Mouse (Mus musculus): ENCODE data around the gene Tcerg1l.

The Tcerg1l gene

DNA sequence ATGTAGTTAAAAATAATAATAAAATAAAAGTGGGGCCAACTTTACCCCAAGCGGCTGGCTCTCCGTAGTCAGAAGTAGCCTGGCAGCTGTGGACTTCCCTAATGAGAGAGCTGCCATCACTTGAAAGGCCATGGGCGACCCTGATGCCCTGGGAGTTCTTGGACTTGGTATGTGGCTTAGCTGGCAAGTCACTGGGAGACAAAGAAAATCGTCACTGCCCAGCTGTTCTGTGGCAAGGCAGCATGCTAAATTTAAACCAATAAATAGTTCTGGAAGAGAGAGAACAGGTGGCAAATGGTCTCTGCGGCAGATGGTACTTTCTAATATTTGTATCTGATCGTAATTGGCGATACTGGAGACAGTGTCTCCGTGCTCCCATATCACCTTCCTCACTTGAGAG is 40.1 kb downstream of the Tcerg1l start:
- DNase-seq (ENCODE audit: low spot score): no peak

DNA sequence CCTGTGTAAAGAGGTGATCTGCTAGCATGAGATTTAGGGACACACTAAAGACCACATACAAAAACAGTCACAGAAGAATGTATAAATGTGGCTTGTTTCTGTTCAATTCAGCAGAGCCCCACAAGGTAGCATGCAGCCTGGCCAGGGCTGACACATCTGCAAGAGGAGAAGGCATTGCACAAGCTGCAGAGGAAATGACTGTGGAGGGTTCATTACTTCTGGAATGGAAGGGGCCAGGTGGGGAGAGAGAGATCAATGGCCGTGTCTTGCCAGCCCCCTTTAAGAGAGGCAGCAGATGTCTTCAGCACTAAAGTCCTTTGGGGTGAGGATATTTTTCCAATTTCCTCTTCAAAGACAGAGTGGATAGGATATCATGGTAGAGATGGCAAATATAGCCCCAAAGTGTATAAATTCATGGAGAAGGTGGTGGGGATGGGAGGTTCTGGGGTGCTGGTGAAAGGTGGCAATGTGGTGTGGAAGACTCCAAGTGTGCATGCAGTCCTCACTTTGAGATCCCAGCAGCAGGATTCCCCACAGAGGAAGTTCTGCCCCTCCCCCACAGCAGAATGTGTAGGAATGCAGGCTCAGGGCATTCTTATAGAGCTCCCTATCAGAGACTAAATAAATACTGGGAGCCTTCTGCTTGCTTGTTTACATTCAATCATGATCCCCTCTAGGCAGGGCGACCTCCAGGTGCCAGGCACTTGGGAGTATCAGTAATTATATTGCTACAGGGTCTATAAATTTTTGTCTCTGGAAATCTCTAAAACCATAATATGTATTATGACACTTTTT is 40.7 kb downstream of the Tcerg1l start:
- no peak for DNase-seq (ENCODE audit: low spot score)

DNA sequence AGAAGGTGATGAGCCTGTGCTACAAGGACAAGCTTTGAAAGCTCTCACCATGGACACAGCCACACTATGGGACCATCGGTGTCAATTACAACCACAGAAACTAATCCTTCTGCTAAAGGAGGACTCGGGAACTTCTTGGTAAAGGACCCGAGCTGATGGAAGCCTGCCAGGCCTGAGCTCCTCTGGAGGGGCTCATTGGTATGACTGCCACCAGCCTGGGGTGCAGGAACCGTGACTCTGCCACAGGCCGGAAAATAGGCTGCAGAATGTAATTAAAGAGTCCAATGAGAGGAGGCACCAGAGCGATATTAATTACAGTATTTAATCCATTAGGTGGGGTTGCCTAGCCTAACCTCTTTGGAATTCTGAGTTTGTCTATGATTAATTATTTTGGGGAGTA is 52.1 kb downstream of the Tcerg1l start:
- DNase-seq (ENCODE audit: low spot score): no peak

DNA sequence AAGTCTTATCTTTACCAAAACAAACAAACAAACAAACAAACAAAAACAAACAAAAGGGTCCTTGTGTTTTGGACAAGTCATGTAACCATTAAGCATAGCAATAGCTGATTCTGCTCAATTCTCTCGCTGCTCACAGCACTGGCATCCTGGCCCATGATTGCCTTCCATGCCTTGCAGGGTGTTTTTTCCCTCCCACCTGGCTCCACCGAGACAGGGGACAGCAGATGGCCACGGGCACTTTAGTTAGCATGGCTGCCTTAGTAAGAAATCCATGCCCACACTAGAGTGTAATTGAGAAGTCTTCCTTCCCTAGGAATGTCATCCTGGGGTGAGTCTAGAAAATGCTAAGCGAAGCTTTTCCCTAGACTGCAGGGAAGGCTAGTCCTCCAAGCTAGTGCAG is 59.1 kb downstream of the Tcerg1l start:
- DNase-seq (ENCODE audit: low spot score): no peak

DNA sequence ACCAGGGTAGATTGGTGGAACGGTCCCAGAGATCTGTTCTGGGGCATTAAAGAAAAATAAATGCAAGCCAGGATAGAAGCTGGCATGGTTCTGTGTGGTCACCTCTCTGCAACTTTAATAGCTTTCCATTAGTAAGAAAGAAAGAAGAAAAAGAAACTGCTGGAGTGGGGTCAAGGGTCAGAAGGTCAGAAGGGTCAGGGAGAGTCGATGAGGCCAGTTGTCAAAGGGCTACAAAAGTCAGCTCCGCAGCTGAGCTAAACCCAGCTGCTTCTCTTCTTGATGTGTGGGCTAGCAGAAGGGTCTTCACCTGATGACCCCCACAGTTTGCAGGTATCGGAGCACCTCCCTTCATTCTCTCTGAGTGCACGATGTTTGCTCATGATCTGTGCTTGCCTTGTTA is 59.6 kb downstream of the Tcerg1l start:
- DNase-seq (ENCODE audit: low spot score): no peak

DNA sequence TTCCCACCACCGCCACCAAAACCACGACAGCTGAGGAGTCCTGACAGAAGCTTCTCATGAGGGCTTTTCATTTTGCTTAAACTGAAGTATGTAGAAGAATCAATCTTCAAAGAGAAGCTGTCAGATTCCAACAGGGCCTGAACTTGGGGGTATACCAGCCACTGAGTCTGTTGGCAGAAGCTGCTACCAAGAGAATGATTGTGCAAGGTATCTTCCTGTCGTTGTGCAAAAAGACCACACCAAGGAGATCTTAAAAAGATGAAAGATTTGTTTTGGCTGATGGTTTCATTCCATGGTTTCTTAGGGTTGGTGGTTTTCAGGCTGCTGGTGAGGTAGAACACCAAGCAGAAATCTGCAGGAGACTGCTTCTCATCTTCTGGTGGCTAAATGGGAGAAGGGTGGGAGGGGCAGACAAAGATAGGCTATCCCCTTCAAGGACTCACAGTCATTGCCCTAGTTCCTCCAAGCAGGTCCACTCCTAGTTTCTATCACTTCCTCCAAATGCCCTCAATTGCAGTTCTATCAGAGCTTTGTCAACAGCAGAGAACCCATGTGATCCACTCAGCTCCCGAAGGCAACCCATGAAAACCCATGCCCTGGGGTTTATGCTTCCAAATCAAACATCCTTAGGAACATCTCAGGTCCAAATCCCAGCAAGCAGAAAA is 64.9 kb downstream of the Tcerg1l start:
- no peak for DNase-seq (ENCODE audit: low spot score)

DNA sequence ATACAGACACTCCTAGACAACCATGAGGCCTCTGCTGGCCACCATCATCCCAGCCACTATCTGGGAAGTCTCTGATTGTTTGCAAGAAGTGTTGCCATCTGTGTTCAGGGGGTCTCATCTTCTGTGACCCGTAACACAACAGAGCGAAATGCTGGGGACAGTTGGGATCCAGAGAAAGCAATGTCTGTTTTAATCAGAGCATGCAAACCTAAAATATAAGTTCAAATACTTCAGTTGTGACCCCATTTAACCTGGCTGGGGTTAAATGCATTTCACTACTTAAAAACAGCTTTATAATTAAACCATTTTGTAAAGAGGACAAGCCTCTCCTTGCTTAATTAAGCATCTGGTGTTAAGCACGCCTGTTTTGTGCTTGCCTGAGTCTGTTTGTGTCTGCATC is 66.3 kb downstream of the Tcerg1l start:
- no peak for DNase-seq (ENCODE audit: low spot score)

DNA sequence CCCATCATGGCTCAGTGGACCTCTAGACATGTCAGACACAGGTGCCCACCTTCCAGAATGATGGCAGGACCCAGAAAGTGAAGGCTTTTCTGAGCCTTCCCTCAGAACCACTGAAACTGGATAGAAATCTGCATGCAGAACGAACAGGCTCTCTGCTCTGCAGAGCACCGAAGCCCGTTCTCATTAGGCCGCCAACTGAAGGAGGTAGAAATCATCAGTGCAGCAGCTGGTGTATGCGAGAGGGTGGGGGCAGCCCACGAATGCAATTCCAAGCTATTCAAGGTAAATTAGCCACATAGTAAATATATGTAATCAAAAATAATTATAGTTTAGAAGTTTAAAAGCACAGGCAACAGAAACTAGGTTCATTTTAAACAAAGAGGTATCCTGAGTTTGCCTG is 68.9 kb downstream of the Tcerg1l start:
- no peak for DNase-seq (ENCODE audit: low spot score)

DNA sequence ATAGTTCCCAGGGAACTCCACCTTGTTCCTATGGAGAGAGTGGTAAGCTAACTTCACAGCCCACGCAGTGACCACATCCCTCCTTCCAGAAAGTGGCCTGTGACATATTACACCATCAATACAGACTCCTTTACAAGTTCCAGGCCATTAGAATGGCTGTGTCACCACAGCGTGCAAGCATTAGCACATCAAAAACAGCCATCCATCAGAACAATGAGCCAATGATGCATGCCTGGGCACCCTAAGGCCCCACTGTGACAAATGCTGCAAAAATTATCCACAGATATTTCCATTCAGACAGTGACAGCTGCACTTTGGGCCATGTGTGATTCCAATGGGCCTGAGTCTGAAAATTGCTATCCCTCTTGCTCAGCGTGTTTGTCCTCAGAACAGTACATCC is 70.8 kb downstream of the Tcerg1l start:
- no peak for DNase-seq (ENCODE audit: low spot score)

DNA sequence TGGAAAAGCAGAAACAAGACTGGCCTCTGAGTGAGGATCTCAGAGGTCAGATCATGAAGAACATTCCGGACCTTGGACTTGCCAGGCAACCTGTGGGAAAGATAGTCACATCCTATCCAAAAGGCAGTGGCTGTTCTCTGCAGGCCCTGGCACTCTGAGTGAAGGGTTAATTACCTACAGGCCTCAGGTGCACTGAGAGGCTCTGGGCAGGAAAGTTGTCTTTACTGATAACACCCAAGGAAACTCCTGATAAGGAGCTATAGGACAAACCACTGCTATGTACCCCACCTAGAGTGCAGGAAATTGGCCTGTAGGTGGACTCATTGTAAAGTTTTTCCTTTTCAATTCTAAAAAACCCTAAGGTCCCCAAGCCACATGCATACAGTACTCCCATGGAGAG is 83.8 kb downstream of the Tcerg1l start:
- DNase-seq (ENCODE audit: low spot score): no peak

DNA sequence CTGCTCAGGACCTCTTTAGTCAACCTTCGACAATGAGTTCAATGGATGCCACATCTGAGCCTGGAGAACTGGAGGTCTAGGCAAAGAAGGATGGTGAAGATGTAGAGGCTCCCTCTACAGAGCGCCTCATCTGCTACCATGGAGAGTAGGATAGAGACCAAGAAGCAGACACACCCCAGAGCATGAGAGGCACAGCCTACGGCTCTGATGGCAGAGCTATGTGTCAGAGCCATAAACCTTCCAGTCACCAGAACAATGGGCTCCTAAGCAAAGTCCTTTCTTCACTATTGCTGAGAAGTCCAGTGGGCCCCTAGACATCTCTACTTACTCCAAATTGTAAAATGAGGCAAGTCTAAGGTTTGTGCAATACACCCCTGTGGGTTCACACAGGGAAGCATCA is 91.4 kb downstream of the Tcerg1l start:
- no peak for DNase-seq (ENCODE audit: low spot score)

DNA sequence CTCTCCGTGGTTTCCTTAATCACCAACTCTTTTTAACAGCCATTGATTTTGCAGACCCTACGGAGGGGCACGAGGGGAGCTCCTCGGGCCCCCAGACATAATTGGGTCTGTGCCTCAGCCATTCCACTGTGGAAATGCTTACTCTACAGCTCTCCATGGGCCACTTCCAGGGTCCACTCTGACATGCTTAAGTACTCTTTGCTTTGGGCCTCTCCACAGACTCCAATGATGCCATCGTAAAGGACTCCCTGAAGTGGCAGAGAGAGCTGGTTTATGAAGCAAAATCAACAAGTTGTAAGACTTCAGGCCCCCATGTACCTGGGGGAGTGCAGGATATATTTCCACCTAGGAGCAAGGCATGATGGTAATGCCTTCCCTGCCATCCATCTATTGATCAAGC is 112.7 kb downstream of the Tcerg1l start:
- no peak for DNase-seq (ENCODE audit: low spot score)

DNA sequence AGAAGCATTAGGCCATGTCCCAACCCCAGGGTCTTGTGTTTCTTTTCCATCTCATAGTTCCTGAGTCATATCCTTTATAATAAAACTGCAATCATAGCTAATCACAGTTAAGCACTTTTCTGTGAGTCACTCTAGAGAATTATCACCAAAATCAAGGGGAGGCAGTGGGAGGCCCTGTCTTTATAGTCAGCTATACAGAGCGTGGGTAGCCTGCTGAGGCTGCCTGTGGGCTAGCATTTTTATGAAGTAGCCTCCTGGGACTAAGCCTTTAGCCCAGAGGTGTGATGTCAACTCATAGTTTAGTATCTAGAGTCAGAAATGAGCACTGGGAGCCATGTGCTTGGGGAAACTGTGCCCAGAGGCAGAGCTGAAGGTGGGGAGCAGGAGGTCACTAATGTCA is 122.3 kb downstream of the Tcerg1l start:
- no peak for DNase-seq (ENCODE audit: low spot score)

DNA sequence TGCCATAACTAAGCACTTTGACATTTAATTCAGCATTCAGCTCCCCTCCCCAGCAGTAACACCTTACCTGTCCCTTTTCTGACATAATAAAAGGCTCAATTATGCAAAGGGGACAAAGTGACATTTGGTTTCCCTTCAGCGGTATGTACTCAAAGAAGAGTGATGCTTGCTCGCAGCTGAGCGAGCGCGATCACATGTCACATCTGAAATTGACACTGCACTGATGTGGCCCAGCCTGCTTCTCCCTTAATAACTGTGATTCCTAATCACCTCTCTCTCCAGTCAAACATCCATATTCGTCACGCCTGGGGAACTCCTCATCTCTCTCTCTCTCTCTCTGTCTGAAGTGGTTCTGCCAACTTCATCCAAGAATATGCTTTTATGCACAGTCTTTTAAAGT is 126.2 kb downstream of the Tcerg1l start:
- DNase-seq (ENCODE audit: low spot score): no peak

DNA sequence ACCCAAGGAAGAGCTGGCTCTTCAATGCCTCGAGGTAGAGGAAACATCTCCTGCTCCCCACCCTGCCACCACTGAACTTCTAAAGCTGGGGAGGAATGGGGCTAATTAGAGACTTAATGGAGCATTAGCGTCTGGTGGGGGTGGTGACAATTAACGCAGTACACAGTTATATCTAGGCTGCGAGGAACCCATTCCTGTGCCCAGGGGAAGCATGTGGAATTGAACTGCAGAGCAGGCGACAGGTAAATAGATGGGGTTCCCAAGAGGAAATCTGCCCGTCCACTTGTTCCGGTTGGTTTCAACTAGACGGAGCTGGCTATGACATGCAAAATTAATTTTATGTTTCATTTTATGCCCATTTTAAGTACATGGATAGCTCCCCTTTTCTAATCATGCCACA is 128.1 kb downstream of the Tcerg1l start:
- no peak for DNase-seq (ENCODE audit: low spot score)

DNA sequence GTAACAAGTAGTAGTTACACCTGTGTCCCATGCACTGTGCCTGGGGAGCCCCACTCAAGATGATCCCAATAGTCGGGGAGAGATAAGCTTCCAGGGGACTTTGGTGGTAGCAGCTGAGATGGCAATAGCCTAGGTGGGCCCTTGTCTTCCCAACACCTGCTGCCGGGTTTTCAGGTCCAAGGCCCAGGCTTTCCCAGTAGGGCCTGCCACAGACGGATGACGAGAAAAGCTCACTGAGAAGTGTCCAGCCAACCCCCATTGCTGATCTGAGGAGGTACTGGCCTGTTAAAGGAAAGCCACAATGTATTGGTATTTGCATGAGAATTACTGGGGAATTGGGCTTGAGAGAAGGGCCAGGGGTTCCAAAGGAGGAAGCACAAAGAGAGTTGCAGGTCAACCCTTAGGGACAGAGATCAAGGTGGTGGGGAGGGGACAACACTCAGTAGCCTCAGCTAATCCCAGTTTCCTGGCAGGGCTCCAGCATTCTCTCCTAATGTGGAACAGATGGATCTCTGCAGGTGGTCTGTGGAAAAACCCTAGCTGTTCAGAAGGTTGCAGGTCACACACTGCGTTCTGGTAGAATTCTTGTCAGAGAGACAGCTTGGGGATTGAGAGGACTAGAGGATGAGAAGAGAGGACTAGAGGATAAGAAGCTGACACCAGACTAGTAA is 129.4 kb downstream of the Tcerg1l start:
- DNase-seq (ENCODE audit: low spot score): no peak

DNA sequence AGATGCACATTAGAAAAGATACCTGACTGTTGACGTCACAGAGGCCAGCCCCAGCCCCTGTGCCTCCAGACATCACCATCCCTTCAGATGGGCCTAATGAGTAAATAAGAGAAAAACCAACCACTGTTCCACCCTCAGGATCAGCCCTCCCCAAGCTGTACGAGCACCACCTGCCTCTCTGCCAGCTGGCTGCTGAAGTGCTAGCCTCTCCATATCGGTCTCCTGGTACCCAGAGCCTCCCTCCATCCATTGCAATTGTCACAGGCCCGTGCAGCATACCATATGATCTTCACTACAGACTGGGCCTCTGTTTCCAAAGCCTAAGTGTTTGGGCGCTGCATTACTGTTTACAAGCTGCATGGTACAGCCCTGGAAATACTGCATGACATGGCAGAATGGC is 148.9 kb downstream of the Tcerg1l start:
- no peak for DNase-seq (ENCODE audit: low spot score)

DNA sequence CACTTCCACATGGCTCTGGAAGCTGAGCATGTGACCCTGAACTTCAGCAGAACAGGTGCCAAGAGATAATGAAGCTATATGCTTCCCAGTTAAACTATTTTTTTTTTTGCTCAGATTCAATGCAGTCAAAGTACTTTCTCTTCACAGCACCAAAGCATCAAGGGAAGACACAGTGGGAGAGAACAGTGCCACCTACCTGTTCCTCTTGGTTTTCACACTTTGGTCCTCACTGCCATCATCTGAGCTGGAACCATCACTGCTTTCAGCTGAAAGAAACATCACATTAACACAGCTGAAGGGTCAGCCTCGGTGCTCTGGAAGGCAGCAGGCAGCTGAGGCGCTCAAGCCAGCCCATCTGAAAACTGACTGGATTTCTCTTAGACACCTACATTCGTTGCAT is 149.4 kb downstream of the Tcerg1l start:
- DNase-seq (ENCODE audit: low spot score): no peak

DNA sequence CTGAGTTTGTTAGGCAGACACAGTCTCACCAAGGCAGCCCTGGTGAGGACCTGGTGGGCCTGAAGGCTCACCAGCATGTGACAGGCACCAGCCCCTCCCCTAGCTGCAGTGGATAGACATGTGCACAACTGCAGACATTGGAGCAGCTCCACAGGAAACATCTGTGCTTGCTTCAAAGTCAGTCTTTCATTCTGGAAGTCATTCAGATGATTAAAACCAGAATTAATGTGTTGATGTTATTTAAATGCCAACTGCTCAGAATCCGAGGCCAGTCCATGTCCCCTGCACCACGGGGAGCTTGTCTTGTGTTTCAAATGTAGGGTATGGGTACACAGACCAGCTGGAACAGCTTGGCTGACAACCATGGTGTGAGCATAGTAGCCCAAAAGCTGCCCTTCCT is 150.8 kb downstream of the Tcerg1l start:
- DNase-seq (ENCODE audit: low spot score): no peak

DNA sequence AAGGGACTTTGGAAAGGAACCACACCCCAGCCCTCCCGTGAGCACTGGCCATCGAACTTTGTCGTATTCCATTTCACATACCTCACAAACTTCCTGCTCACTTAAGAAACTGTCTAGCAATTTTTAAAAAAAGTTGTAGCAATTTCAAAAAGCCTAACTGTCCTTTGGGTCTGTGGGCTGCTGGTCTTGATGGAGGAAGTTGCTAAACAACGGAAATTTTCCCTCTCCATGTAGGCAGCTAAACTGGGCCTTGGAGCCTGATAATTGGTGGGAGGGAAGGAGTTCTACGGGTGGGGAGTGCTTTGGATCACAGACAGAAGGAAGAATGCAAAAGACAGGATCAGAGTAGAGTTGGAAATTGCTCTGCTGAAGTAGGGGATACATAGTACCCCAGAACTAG is 155.3 kb downstream of the Tcerg1l start:
- DNase-seq (ENCODE audit: low spot score): no peak

DNA sequence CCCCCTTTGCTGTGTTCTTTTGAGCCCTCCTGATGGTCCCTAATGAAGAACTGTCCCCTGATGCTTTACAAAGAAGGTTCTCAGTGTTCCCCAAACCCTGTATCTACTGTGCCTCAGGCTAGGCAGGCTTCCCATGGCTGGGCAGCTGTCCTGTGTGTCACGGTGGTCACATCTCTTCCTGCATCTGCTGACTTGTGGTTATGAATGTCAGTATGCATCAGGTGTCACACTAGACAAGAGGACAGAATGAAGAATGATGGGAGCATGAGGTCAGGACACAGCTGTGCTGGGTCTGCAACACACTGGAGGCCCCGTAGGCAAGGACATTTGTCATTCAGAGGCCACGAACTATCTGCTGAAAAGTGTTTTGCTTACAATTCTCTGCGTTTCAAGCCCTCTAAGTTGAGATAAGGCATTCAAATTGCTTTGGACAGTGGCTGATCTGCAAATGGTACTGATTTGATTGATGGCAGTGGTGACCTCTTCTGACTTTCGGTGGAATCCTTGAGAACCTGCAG is 159.8 kb downstream of the Tcerg1l start:
- no peak for DNase-seq (ENCODE audit: low spot score)

DNA sequence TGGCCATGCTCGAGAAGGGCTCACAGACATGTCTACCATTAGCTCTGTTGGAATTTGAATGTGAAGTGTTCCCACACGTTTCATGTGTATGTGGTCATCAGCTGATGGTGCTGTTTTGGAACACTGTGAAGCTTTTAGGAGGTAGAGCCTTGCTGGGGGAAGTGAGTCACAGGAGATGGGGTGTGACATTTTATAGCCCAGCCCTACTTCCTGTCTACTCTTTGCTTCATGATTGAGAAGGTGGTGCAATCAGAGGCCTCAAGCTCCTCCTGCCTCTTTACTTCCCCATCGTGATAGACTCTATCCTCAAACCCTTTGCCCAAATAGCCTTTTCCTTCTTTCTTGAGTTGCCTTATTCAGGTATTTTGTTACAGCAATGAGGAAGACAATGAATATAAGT is 173.3 kb downstream of the Tcerg1l start:
- DNase-seq (ENCODE audit: low spot score): no peak

DNA sequence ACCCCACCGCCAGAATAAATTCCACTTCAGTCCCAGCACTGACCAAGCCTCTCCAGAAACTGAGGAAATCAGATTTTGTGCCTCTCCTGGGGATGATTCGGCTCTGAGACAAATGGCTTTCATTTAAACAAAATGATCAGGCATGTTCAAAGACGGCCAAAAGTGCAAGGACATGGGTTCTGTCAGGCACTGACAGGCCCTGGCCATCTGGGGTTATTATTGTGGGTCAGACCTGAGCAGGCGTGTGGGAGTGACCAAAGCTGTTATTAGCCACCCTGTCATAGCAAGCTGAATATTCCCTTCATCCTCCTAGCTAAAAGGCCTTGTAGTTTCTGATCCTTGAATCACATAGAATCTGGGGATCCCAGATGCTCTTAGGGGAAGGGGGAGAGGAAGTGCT is 174.6 kb downstream of the Tcerg1l start:
- DNase-seq (ENCODE audit: low spot score): no peak
